Mouse (Mus musculus): ENCODE measurements around the gene Map6.

GRCm38 (mm10) chr7:99248157-99248742, 19.0 kb upstream of the Map6 start:
- TF ChIP-seq GATA1 (IDR thresholded peaks at IDR 0.05; ENCODE audit: borderline replicate concordance, low read length) (no peak), FLI1 (IDR thresholded peaks at IDR 0.05; ENCODE audit: low read length) (no peak)

Measured in megakaryocyte, embryonic 14.5 days (primary cell).